Mouse (Mus musculus) adrenal gland, adult 2 months (tissue): Measurements from ENCODE around the gene Dock9. TPM values are rescaled to one million over a fixed set of nuclear protein-coding genes. Genes with fewer than 3 reads are reported as not detected.
A peak's percentile ranks its signal among the peaks of the same experiment; 100 is the strongest.

Experiments
- DNase-seq: peaks from one replicate; pipeline ENCODE4 v3.0.0; 2021
- polyA plus RNA-seq: library from polyadenylated mRNA; depleted of rRNA; stranded (reverse); fragments of >200 nt; gene quantifications from 2 replicates; pipeline ENCODE4 v1.2.3, GENCODE M21; 2012; rRNA removed
- total RNA-seq, 2 experiments: library from RNA; stranded (reverse); gene quantifications; 2 replicates each; pipeline ENCODE4 v1.2.3; 2021

Gene Dock9
- total and polyA plus RNA-seq, 3 experiments: 8.0 to 29.2 (median 18.6) TPM

- DNase-seq: no peak
Measured at GRCm38 (mm10) chr14:121508929-121509328, 288.7 kb downstream of the Dock9 start.

GRCm38 (mm10) chr14:121506336-121506735 is 291.3 kb downstream of the Dock9 start:
- DNase-seq: no peak

- DNase-seq: no peak
Measured at GRCm38 (mm10) chr14:121505485-121505860, 292.2 kb downstream of the Dock9 start.

- peak; percentile 16 for DNase-seq
Measured at GRCm38 (mm10) chr14:121504781-121505484, 292.7 kb downstream of the Dock9 start, which contains the start of gene Slc15a1. TSS of gene Slc15a1 (minus strand) at chr14:121505252.

GRCm38 (mm10) chr14:121500577-121500976 is 297.1 kb downstream of the Dock9 start:
- peak; percentile 10 for DNase-seq

- no peak for DNase-seq
Measured at GRCm38 (mm10) chr14:121499769-121500168, 297.9 kb downstream of the Dock9 start.

GRCm38 (mm10) chr14:121497800-121498199 is 299.8 kb downstream of the Dock9 start:
- no peak for DNase-seq

GRCm38 (mm10) chr14:121495741-121496140 is 301.9 kb downstream of the Dock9 start:
- no peak for DNase-seq

GRCm38 (mm10) chr14:121495120-121495519 is 302.5 kb downstream of the Dock9 start:
- no peak for DNase-seq

- no peak for DNase-seq
Measured at GRCm38 (mm10) chr14:121494238-121494637, 303.4 kb downstream of the Dock9 start.

GRCm38 (mm10) chr14:121493712-121494111 is 303.9 kb downstream of the Dock9 start:
- DNase-seq: no peak

- no peak for DNase-seq
Measured at GRCm38 (mm10) chr14:121492328-121492727, 305.3 kb downstream of the Dock9 start.

Other genes with a start within 250 kb of the Dock9 start
- gene Ubac2, start 80.8 kb upstream of the Dock9 start, total RNA-seq: 10 to 100 TPM; 30.4 to 42.2 TPM
- 66.7 and 69.0 TPM in 2 replicates for gene Ubac2, start 80.8 kb upstream of the Dock9 start, polyA plus RNA-seq
- gene Gpr18, start 117.9 kb upstream of the Dock9 start, total RNA-seq: under 1 TPM in 1 of 2 experiments, not detected in 1; 0.38 TPM
- gene Gpr18, start 117.9 kb upstream of the Dock9 start, polyA plus RNA-seq: 0.12 and 0.27 TPM in 2 replicates
- 1 to 10 TPM in 1 of 2 experiments, under 1 TPM in 1; 0.35 to 1.5 TPM for gene Gpr183, start 167.4 kb upstream of the Dock9 start, total RNA-seq
- gene Gpr183, start 167.4 kb upstream of the Dock9 start, polyA plus RNA-seq: 0.62 and 0.67 TPM in 2 replicates
- not detected for gene Timm8a2, start 236.8 kb upstream of the Dock9 start, total RNA-seq
- gene Timm8a2, start 236.8 kb upstream of the Dock9 start, polyA plus RNA-seq: not detected in 2 replicates